Mouse (Mus musculus) gastrocnemius, adult 18-20 months (tissue): ENCODE measurements around the gene Gm11032. TPM values are rescaled to one million over a fixed set of nuclear protein-coding genes. Genes with fewer than 3 reads are reported as not detected.
A peak's percentile ranks its signal among the peaks of the same experiment; 100 is the strongest.
"Not testable (repeated sequence)": the region's sequence is repeated elsewhere in the genome, so short reads cannot be mapped to it uniquely, and the experiment has no call there.

ENCODE experiments used
- DNase-seq: peaks from one replicate; pipeline ENCODE4 v3.0.0; 2021; ENCODE audit warnings: low spot score
- long read RNA-seq, 2 experiments: library from polyadenylated mRNA; stranded (forward); transcript quantifications; one replicate each; pipeline ENCODE4 v2.0.0; 2021
- total RNA-seq, 2 experiments: library from RNA; stranded (reverse); gene quantifications; 2 replicates each; pipeline ENCODE4 v1.2.3; 2021

The Gm11032 gene
- not detected for total RNA-seq
- long read RNA-seq, experiment 1 = 0 reads
- long read RNA-seq, experiment 2 = 0 reads

- no peak for DNase-seq
Observed at GRCm38 (mm10) chr11:4620017-4620485, at the start of gene Gm11032. Gene Gm11032 (plus strand): TSS chr11:4620067.

GRCm38 (mm10) chr11:4571491-4571901, 48.4 kb upstream of the Gm11032 start:
- DNase-seq = peak; percentile 65

- not testable (repeated sequence) for DNase-seq
Observed at GRCm38 (mm10) chr11:4576090-4576732, 43.7 kb upstream of the Gm11032 start.

DNA sequence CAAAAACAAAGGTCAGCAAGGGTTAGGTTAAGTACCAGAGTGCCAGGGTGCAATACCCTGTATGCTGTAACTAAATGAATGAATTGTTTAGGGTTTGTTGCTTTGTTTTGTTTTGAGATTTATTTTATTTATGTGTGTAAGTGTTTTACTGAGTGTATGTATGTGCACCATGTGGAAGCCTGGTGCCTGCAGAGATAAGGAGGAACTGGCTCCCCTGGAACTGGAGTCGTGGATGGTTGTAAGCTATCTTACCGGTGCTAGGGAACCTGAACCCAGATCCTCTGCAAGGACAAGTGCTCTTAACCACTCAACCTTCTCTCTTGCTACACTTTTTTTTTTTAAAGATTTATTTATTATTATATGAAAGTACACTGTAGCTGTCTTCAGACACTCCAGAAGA, 42.8 kb upstream of the Gm11032 start:
- no peak for DNase-seq

DNA sequence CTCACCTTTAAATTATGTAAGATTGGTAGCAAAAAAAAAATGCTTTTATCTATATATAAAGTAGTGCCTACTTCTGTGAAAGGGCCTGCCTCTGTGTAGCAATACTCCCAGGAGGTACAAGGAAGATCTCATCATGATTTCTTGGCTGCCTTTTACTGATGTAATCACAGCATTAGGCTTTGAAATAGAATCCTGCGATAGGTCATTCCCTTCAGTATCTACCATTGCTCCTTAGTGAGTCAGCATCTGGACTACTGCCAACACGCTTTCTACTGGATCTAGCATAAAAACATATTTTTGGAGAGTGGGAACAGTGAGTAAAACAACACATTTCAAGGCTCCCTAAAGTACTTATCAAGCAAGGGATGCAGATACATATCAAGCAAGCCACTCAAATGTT, 41.2 kb upstream of the Gm11032 start:
- peak; percentile 85 for DNase-seq

- no peak for DNase-seq
Observed at GRCm38 (mm10) chr11:4591811-4592210, 28.1 kb upstream of the Gm11032 start.

- no peak for DNase-seq
Observed at GRCm38 (mm10) chr11:4593491-4593848, 26.4 kb upstream of the Gm11032 start.

DNA sequence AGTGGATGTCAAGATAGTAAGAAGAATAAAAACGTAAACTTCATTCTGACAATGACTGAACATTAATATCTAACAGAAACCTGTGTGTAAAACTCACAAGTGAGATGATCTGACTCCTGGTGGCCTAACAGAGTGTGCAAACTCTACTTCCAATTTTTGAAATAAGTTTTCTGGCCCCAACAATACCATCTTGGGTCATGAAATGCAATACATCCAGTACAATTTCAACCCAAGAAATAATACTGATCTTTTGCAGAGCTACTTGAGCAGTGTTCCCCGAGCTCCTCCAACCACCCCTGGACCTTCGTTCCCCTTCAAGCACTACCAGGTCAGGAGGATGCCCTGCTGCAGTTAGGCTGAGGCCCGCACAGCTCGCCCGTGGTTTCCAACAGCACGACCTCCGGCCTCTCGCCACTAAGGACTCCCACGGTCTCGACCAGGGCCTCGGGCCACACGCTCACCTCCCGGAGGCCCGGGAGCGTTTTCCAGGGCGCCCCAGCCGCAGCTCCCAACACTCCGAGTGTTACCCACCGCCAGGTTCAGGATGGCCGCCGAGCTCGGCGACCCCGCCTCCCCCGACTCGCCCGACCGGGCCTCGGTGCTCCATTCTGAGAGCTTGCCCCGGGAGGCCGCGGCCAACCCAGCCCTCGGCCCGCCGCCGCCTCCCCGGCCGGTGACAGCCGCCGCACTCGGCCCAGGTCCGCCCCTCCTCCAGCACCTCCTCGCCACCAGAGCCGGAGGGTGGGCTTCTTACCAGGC, 25.8 kb upstream of the Gm11032 start:
- peak; percentile 36 for DNase-seq

DNA sequence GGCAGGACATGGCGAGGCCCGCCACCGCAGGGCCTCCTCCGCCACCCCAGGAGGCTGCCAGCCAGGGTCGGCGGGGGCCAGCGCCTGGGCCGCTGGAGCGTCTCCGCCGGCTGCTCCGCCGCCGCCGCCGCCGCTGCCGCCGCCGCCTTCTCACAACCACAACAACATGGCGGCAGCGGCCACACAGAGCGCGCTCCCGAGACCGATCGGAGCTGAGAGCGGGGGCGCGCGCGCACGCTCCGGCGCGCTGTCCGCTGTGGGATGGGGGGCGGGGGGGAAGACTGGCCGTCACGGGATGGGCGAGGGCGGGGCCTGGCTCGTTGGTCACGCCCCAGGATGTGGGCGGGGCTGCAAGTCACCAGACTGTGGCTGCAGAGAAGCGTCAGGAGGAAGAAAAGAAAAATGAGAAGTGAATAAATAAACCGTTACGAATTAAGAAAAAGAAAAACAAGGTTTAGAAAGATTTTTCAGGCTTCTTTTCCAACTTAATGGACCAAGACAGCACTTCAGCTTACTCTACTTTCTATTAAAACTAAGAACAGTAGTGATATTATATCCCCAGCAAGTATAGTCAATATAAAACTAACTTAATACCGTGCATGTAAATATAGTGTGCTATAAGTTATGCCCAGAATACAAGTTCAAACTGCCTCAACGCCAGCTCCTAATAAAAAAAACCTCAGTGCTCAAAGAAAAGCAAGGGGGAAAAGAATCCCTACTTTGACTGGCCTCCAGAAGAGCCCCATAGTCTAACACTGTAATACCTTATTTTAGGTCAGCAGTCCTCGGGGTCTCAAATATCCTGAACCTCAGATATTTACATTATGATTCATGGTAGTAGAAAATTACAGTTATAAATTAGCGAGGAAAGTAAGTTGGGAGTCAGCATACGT, 25.0 kb upstream of the Gm11032 start, which contains the start of gene Mtmr3:
Mtmr3 (minus strand) TSS at position 256 of the 893 bp plus-strand sequence.
- DNase-seq = peak; percentile 96

DNA sequence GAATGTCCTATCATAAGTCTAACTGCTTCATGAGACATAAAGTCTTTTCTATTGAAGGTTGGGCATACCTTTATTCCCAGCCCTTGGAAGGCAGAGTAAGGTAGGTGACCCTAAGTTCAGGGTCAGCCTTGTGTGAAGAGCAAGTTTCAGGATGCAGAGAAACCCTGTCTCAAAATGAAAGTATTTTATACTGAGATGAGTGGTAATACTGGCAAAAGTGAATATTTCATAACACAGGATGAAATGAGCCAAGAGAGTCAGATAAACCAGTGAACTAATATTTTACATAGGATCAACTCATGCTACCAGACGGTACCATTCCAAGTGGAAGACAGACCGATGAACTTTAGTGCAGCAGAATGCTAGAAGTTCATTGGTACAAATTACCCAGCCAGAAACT, 21.5 kb upstream of the Gm11032 start:
- DNase-seq = no peak

DNA sequence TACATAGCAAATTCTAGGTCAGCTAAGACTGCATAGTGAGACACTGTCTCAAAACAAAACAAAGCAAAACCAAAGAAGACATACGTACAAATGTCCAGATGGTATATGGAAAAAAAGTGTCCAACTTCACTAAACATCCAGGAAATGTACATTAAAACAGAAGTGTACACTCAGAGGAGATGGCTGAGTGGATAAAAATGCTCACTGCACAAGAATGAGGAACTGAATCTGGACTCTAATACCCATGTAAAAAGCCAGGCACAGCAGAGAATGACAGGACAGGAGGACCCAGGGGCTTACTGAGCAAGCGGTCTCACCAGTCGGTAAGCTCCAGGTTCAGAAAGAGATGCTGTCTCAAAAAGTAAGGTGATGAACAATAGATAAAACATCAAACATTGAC, 20.0 kb upstream of the Gm11032 start:
- no peak for DNase-seq

- DNase-seq = no peak
Observed at GRCm38 (mm10) chr11:4601890-4602289, 18.0 kb upstream of the Gm11032 start.

DNA sequence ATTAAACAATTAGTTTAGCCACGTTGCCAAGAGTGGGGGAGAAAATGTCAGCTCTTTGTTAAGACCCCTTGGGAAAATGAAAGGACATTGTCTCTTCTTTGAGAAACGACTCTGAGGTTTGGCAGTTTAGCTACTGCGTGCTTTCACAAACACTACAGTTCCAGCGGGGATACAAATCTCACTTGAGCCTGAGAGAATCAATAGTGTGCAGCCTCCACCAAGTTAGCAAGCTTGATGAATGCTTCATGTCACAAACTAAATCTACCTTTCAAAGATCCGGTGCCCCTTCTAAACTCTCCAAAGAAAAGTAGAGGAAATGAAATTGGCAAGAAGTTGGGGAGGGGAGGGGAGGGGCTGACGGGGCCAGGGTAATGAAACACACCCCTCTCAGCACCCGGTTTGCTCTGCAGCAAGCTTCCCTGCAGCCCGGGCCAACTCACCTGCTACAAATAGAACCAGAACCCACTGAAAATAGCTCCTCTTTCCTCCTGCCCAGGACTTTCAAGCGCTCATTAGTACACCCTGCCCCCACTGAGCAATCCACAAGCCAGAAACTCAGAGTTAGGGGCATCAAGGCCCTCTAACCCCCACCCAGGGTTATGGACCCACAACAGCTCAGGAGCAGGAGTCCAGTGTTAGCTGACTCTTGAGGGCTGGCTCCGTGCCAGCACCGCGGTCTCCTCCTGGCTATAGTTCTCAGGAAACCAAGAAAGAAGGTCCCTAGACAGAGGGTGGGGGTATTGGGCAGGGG, 17.0 kb upstream of the Gm11032 start:
- DNase-seq = peak; percentile 62

GRCm38 (mm10) chr11:4604441-4604840, 15.4 kb upstream of the Gm11032 start:
- DNase-seq = no peak

DNA sequence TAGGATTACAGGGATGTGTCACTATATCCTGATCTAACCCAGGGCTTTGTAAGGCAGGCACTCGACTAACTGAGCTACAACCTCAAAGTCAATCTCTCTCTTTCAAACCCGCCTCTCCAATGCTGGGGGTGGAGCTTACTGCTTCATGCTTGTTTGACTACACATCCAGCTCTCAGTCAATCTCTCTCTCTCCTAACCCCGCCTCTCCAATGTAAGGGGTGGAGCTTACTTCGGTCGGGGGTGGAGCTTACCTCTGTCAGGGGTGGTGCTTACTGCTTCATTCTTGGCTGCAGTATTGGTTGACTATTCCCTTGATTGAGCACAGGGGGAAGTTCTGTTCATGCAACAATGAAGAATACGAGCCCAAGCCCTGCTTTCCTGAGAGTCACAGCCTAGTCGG, 14.5 kb upstream of the Gm11032 start:
- no peak for DNase-seq

DNA sequence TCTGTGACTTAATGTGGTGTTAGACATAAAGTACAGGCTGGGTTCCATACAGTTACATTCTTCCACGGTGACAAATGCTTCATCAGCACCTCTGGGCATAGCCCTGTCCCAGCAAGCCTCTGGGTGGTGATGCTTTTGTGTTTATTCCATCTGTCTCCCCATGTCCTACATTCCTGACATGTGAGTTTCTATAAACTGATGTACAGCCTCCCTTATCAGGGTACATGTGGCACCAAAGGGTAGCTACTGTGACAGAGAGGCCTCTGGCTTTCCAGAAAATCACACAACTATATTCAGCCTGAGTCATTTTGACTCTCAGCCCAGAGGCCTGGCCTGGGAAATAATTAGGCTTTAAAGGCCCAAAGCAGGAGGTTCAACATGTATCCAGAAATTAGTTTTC, 13.3 kb upstream of the Gm11032 start:
- no peak for DNase-seq

- DNase-seq = peak; percentile 40
Observed at GRCm38 (mm10) chr11:4611904-4612303, 8.0 kb upstream of the Gm11032 start.

GRCm38 (mm10) chr11:4620501-4621108, 738 bp downstream of the Gm11032 start:
- peak; percentile 76 for DNase-seq

GRCm38 (mm10) chr11:4621866-4622265, 2.0 kb downstream of the Gm11032 start:
- DNase-seq = no peak

GRCm38 (mm10) chr11:4622442-4622986, 2.6 kb downstream of the Gm11032 start:
- no peak for DNase-seq
